Mouse (Mus musculus): ENCODE data around the gene Sos2.
"Not testable (repeated sequence)": the region's sequence is repeated elsewhere in the genome, so short reads cannot be mapped to it uniquely, and the experiment has no call there.

Gene Sos2

DNA sequence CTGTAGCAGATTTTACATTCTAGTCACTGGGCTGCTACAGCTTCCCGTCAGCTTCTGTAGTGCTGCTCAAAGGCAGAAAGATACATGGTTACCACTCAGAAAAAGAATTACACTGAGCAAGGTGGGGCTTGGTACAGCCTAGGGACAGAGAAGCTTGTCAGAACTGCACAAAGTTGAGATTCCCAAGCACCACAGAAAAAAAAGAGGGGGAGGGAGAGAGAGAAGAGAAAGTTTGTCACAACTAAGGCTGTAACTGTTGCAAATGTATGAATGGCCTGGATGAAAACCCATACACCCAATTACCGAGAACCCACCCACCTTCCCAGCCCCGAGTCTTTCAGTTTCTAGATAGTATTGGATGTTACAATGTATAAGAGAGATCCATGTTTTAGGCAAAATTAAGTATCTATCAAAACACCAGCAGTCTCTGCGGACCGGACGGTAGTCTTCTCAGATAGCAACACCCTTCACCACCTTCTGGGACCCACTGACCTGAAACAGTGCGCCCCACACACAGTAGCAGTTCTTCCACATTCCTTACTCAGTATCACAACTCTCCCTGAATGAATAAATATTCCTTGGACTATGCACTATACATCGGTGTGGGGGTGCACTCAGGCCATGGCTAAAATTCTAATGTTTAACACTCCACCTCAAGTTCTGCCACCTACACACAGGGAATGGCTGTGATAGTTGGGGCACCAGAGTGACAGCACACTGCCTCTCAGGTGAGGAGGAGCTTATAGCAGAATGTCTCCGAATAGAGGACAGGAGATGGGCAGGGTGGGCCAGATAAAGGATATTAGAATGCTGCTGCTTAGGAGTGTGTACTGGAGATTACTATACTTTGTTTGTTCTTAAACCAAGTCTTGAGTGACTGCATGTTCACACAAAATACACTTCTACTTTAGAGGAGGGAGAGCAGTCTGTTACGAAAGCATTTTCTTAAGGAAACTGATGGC lies 6.8 kb downstream of the Sos2 start:
- DNase-seq (ENCODE audit: low read depth, low spot score) = no peak

DNA sequence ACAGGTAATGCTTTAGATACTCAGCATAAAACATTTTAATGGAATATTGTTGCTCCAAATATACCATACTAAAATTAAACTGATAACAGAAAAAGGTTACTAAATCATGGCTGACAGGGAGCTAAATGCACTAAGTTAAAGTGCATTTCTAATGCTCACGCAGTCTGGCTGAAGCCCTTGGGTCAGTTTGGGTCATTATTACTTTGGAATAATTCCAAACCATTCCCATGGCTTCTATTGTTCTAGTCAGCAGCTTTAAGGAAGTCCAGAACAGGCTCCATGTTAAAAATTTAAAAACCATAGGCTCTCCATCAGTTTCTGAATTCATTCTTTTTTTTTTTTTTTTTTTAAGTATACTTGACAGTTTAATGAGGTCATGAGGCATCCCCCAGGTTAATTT lies 7.5 kb downstream of the Sos2 start:
- DNase-seq (ENCODE audit: low read depth, low spot score) = peak; percentile 19

DNA sequence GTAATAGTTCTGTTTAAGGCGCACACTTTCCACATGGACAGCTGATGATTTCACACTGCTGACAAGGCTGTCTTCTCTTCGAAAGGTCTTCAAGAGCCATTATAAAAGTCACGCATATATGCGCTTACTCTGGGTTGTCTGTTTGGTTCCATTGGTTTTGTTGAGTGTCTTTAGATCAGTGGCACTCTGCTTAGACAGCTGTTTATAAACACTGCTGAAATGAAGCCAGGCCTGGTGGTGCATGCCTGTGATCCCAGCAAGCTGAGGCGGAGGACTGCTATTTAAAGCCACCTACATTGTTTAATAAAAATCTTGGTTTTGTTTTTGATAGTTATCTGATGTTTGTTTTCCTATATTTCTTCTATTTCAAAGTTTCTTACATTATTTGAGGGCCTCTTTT lies 14.9 kb downstream of the Sos2 start:
- no peak for DNase-seq (ENCODE audit: low read depth, low spot score)

DNA sequence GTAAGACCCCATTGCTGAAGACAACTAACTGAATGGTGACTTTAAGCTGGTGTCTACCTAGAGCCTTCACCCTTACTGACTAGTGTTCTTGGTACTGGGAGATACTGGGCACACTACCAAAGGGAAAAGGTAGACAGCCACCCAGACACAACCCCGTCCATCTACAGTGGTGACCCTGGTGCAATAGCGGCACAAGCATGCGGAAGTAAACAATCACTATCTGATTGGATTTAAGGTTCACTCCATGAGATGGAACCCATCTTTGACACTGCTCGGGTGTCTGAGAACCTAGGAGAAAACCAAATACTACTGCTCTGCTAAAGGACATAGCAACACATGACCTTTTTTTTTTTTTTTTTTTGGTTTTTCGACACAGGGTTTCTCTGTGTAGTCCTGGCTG lies 20.0 kb downstream of the Sos2 start:
- no peak for DNase-seq (ENCODE audit: low read depth, low spot score)

DNA sequence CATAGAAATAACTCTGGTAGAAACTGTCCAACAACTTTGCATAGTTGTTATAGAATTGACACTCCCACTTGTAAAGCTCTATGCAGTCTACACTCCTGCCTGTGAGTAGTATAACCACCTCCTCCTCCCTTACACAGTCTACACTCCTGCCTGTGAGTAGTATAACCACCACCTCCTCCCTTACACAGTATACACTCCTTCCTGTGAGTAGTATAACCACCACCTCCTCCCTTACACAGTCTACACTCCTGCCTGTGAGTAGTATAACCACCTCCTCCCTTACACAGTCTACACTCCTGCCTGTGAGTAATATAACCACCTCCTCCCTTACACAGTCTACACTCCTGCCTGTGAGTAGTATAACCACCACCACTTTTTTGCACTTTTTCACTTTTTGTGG lies 27.7 kb downstream of the Sos2 start:
- peak; percentile 14 for DNase-seq (ENCODE audit: low read depth, low spot score)

DNA sequence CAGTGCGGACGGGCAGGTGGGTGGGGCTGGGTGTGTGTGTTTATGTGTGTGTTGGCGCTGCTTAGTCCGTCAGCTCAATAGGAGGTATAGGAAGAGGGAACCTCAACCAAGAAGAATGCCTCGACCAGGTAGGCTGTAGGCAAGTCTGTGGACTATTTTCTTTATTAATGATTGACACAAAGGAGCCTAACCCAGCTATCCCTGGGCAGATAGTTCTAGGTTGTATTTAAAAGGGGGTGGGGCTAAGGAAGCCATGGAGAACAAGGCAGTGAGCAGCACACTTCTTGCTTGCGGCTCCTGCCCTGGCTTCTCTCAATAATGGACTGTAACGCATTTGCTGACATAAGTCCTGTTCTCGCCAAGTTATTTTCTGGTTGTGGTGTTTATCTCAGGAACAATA lies 32.1 kb downstream of the Sos2 start:
- DNase-seq (ENCODE audit: low read depth, low spot score) = no peak

DNA sequence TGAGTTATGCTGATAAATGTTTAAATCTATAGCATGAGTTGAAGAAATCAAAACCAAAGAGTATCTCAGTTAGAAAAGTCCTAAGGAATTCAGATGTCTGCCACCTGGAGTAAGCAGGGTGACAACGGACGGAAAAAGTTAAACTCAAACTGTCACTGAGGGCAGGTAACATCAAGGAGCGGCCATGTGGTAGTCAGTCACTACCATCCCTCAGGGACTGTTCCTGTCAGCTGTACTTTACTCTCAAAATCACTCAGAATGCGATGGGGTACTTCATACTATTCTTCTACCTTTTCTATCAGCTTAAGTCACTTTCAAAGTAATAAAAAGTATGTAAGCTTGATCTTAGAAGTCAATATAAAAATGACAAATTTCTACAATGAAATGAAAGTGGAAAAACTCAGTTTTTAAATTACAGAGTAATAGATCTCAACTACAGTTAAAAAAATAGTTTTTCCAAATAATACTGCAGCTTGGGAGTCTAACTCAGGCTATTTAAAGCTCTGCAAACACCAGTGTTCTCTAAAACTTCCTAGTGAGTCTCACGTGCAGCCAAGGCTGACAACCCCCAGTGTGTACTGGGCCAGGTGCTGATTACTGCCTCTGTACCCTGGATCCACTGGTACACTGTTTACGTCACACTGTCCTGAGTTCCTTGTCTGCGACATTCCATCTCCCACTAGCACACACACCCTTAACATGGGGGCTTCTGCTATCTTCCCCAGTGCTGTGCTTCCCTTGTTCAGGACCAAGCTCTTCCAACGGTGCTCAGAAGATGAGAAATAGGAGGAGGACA lies 35.6 kb downstream of the Sos2 start:
- peak; percentile 7 for DNase-seq (ENCODE audit: low read depth, low spot score)

DNA sequence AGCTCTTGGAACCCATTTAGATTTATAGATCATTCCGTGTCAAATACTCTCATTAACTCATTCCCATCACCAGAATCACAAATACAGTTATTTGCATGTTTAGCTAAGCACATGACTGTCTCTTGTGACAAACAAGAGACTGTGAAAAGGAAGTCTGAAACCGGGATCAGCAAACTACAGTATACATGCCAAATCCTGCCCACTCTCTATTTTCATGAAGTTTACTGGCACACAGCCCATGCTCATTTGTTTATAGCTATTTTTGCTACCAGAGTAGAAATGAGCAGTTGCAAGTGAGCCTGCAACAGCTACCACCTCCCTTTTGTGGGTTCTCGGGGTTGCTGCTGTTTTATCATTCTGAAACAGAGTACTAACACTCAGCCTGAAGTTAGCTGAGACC lies 36.8 kb downstream of the Sos2 start:
- peak; percentile 76 for DNase-seq (ENCODE audit: low read depth, low spot score)

DNA sequence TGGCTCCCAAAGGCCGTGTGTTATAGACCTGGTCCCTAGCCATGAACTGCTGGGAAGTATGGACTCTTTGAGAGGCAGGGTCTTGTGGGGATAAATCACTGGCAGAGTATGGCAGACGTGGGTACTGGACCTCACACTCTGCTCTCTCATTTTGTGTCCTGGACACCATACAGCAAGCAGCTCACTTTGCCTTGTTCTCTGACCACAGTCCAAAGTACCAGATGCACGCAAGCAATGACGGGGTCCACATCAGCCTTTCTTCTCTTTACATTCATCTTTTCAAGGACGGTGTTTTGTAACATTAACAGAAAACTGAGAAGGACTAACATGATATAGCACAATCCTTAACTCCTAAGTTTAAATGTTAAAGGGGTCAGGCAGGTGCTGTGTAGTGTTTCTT lies 38.8 kb downstream of the Sos2 start:
- no peak for DNase-seq (ENCODE audit: low read depth, low spot score)

DNA sequence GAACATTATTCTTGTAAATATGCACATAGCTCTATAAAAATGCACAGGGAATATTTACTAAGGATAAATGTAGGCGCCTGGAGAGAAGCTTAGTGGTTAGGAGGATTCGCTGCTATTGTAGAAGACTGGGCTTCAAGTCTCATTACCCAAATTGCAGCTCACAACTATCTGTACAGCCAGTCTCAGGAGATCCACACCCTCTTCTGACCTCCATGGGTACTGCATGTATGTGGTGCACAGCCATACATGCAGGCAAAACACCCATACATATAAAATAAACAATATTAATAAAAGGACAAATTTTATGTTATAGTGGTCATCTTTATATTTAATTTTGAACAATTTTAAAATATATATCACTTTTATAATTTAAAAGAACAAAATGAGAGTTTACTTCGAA lies 46.9 kb downstream of the Sos2 start:
- DNase-seq (ENCODE audit: low read depth, low spot score) = peak; percentile 23

DNA sequence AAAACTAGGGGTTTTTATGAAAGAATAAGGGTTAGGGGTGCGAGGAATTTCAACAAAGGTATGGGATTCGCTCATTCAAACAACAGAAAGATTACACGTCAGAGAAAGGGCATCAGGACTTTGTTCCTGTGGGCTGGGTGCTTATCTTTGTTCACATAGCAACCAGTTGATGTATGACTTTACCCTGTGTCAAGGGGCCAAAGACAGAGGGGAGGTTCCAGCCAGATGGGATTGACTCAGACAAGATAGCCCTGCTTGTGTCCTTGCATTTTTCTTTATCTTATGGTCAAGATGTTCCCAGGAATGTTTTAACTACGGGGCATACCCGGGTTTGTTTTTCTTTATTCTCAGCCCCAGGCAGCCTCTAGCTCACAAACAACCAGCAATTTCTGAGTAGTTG lies 63.1 kb downstream of the Sos2 start:
- DNase-seq (ENCODE audit: low read depth, low spot score) = not testable (repeated sequence)

DNA sequence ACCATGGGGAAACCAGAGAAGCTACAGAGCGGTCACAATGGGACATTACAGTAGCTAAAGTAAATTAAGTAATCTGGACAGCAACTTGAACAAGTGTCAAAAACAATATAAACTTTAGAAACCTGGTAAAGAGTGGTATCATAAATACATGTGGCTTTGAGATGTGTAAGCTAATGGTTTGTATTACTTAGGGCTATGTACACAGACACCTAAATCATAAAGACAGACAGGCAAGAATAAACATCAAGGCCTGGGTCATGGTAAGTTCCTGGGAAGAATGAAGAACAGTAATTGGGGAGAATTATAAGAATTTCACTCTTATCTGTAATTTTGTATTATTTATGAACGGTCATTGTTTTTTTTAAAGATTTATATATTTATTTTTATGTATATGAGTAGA lies 77.3 kb downstream of the Sos2 start:
- DNase-seq (ENCODE audit: low read depth, low spot score) = no peak

DNA sequence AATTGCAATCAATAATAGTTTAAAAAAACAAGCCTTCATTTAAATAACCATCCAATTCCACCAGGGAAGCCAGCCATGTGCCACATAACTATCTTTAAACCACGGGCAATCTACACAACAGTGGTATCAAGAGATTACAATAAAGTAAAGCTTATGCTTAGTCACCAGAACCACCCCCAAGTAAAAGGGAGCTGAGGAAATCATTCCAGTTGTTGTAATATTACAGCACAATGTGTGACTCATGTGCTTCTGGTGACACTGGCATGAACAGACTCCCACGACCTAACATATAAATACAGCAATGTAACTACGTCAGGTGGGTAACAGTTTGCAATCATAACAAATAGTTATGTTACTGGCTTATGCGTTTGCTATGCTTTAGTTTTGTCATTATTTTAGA lies 84.2 kb downstream of the Sos2 start:
- peak; percentile 12 for DNase-seq (ENCODE audit: low read depth, low spot score)

DNA sequence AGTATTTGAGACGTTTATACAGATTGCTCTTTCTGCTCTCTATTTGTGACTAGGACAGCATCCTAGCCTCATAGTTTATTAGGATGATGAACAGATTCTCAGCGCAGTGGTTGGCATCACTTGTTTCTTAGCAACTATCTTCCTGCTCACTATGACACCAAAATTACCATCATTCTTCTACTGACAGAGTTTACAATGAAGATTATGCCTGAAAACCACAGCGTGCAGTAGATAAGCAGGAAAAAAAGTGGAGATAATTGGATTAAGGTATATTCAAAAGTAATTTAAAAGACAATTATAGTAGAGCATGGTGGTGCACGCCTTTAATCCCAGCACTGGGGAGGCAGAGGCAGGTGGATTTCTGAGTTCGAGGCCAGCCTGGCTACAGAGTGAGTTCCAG lies 88.5 kb downstream of the Sos2 start:
- DNase-seq (ENCODE audit: low read depth, low spot score) = no peak

DNA sequence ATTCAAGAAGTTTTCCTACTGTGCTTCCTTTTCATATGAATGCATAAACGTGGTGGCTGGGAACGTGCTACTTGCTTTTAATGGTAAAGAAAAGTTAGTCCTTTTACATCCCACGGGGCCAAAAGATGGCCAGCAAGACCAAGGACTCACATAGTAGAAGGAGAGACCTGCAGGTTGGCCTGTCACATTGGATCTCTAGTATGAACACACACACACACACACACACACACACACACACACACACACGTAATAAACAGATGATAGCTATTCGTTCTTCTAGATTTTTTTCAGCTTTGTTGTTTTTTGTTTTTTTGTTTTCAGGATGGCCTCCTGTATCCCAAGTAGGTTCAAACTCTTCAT lies 98.4 kb downstream of the Sos2 start:
- no peak for DNase-seq (ENCODE audit: low read depth, low spot score)

DNA sequence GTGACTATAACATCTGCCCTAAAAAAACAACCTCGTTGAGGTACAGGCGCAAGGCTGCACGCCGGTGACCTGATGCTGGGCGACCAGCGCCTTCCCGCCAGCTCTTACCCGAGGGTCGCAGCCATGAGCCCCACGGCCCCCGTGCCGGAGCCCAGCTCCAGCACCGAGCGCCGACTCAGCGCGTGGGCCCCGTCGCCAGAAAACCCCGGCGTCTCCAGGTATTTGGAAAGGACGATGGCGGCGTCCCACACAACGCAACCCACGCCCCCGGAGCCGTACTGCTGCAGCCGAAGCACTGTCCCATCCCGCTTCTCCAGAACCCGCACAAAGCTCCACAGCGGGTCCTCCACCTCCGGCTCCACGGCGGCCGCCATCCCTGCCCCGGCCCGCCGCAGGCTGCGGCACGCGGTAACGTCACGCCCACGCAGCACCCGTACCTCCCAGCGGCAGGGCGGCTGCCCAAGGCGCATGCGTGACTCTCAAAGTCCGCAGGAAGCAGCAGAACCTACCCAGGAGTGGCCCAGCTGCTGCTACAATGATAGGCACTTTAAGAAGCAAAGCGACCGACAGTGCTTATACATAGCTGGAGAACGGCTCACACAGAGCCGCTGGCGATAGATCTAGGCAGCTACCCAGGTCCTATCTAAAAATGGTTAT lies 98.9 kb downstream of the Sos2 start, which contains the start of gene Vcpkmt:
Gene Vcpkmt, minus strand, starts transcription at position 416 of the 657 bp plus-strand sequence.
- peak; percentile 97 for DNase-seq (ENCODE audit: low read depth, low spot score)

DNA sequence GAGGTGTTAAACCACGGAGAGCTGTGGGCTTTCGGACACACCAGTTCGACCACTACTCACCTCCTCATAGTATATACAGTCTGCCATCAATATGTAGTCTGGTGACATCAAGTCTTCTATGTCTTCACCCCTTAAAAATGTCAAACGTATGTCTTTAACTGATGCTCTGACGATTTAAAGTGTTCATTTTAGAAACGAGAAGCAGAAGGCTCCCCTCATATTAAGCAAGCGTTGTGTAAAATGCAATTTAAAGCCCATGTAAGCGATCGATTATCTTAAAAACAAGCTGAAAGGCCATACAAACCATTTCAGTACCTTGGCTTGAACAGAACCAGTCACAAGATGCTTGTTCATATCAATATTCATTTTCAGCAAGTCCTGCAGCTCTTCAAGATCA lies 99.4 kb downstream of the Sos2 start:
- no peak for DNase-seq (ENCODE audit: low read depth, low spot score)

DNA sequence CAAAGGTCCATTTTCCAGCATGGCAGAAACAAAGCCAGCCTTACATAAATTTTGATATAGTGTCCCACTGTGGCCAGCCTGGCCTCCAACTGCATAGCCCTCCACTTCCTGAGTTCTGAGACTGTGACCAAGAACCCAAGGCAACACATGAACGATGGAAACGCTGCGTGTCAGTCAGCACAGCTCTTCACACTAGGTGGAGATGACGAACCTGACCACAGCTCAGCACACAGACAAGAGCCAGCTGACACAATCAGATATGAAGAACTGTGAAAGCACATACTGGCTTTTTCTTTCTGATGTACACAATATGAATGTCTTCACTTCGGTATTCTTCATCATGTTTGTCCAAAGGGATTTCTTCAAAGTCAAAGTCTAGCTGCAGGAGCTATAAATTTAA lies 102.0 kb downstream of the Sos2 start:
- no peak for DNase-seq (ENCODE audit: low read depth, low spot score)

DNA sequence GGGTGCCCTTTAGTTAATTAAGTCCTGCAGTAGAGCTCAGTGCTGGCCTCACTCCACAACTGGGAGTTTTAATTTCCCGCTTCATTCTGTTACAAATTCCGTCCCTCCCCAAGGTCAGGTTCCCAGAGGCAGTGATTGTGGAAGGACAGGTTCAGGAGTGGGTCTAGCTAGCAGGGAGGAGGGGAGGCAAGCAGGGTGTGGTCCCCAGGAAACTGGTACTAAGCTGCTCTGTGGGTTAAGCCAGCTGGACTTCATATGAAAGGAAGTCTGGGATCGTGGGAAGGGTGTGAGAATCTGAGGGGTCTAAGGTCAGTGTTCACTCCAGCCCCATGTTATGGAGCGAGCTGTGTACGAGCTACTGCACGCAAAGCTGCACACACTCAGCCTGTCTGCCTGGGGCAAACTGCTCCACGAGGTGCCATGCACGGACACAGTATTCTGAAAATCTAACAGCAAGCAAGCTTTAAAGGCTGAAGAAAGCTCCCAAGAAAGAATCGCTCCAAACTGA lies 105.5 kb downstream of the Sos2 start:
- DNase-seq (ENCODE audit: low read depth, low spot score) = no peak

DNA sequence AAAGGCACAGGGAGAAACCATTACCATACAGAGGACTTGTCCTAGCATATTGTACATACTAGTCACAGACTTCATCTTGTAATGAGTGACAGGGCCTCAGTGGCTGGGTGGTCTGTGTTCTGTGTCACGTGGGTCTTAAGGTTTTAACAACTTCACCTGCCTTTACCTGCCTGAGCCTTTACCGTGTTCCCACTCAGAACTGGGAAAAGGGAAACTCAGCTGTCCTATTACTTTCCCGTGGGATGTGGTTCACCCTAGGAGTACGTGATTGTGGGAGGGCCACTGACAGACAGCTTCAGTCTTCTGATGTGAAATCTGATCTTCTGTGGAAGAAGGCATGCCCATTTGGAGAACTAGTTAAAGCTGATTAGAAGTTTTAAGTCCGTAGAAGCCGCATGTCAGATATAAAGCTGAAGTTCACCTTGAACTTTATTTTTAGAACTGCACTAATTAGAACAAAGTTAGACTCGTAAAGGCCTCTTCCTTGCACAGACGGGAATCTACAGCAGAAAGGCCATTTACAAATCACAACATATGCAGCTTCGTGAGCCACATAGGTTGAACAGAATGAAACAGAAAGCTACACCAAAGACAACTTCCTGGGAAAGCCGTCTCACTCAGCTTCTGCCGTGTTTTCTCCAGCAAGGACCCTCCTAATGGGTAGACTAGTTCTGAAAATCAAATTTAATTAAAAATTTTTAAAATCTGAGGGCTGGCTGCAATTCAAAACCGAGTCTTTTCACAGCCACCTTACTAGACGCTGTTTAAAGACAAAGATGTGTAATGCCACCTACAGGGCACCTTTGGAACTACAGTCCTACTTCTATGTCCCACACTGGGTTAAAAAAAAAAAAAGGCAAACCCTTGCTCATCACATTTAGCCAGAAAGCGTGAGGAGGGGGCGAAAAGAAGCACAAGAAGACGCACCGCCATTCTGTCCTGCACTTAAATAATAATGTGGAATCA lies 107.5 kb downstream of the Sos2 start:
- peak; percentile 93 for DNase-seq (ENCODE audit: low read depth, low spot score)

DNA sequence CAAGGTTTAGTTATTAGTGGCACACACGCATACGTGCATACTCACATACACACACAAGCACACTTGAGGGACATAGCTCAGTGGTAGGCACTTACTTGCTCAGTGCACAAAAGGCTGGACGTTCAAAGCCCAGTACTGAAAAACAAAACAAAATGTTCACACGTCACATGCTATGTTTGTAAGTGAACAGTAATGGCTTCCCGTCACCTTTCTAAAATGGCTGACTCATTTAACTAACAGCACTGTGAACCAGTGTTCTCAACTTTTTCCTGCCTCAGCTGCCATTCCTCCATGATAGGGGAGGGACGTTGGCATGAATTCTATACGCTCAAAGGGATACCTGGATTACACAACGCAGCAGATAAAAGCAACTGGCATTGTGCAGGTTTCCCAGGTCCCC lies 108.4 kb downstream of the Sos2 start:
- no peak for DNase-seq (ENCODE audit: low read depth, low spot score)
